Mouse (Mus musculus) olfactory bulb, adult 2 months (tissue): Measurements from ENCODE around the gene Adgra1. TPM values are rescaled to one million over a fixed set of nuclear protein-coding genes. Genes with fewer than 3 reads are reported as not detected.

Experiments
- H3K27ac ChIP-seq: fragments of 200-500 bp; 2 replicates; pipeline ENCODE4 v1.5.1; 2012; ENCODE audit warnings: low read depth, low read length; ENCODE audit not compliant: insufficient read depth
- H3K4me1 ChIP-seq: fragments of 200-500 bp; 2 replicates; pipeline ENCODE4 v1.6.1; 2012; ENCODE audit warnings: low read length; ENCODE audit not compliant: control insufficient read depth, insufficient read depth
- H3K4me3 ChIP-seq: fragments of 200-500 bp; 2 replicates; pipeline ENCODE4 v1.5.1; 2012; ENCODE audit warnings: mild to moderate bottlenecking, low read depth, low read length, moderate library complexity; ENCODE audit not compliant: insufficient read depth
- CTCF ChIP-seq: fragments of 200-500 bp; IDR thresholded peaks from 2 replicates; pipeline ENCODE4 v1.5.1; 2012; ENCODE audit warnings: low read depth, mild to moderate bottlenecking, low read length, moderate library complexity; ENCODE audit not compliant: insufficient read depth
- POLR2A ChIP-seq: fragments of 200-500 bp; IDR thresholded peaks from 2 replicates; pipeline ENCODE4 v1.6.1; 2012; ENCODE audit warnings: mild to moderate bottlenecking, low read depth, low read length, moderate library complexity; ENCODE audit not compliant: insufficient read depth
- WGBS: fragments of 180-500 bp; shearing (Covaris S2); methylation state at CpG from one replicate; pipeline ENCODE4 v1.1.7; 2018; 5-methylcytosine and 5-hydroxymethylcytosine counted together
- polyA plus RNA-seq: library from polyadenylated mRNA; stranded (reverse); fragments of >200 nt; gene quantifications from 2 replicates; pipeline ENCODE4 v1.2.4, GENCODE M21; 2012; ENCODE audit warnings: low replicate concordance; ENCODE audit not compliant: missing spikeins, insufficient read depth, insufficient read length

Gene Adgra1
- polyA plus RNA-seq, 1 experiment, result not detected

GRCm38 (mm10) chr7:139914141-139915047, 80.4 kb downstream of the Adgra1 start:
- Histone ChIP-seq H3K27ac (no peak overlapping the region), H3K4me3 (no peak overlapping the region), H3K4me1 (peaks cover 11% of the 10 kb centered on the region)
- 21% methylated on average over 29 of the region's 29 CpGs for WGBS
- TF ChIP-seq CTCF (no peak), POLR2A (no peak)

GRCm38 (mm10) chr7:139915646-139916257, 81.8 kb downstream of the Adgra1 start:
- Histone ChIP-seq H3K4me3 (no peak overlapping the region), H3K4me1 (peaks cover 11% of the 10 kb centered on the region), H3K27ac (no peak overlapping the region)
- WGBS, result 15% methylated on average over 14 of the region's 14 CpGs
- TF ChIP-seq POLR2A (no peak), CTCF (no peak)

GRCm38 (mm10) chr7:139916345-139916744, 82.4 kb downstream of the Adgra1 start:
- TF ChIP-seq CTCF, result no peak
- no peak for TF ChIP-seq POLR2A
- 4% methylated on average over 1 of the region's 1 CpGs for WGBS
- Histone ChIP-seq H3K27ac (no peak overlapping the region), H3K4me1 (peaks cover 11% of the 10 kb centered on the region), H3K4me3 (no peak overlapping the region)

GRCm38 (mm10) chr7:139918262-139918661, 84.3 kb downstream of the Adgra1 start:
- no peak overlapping the region for H3K4me3 ChIP-seq
- no peak overlapping the region for H3K27ac ChIP-seq
- WGBS, result 80% methylated on average over 4 of the region's 4 CpGs
- H3K4me1 ChIP-seq, result peaks cover 11% of the 10 kb centered on the region
- TF ChIP-seq CTCF (no peak), POLR2A (no peak)

Other genes with a start within 250 kb of the Adgra1 start
- gene Cfap46, start 150.4 kb upstream of the Adgra1 start, polyA plus RNA-seq, result not detected in 2 replicates
- not detected in 2 replicates for gene Kndc1, start 60.5 kb downstream of the Adgra1 start, polyA plus RNA-seq
- gene Utf1, start 109.6 kb downstream of the Adgra1 start, polyA plus RNA-seq, result not detected in 2 replicates
- gene 6430531B16Rik, start 144.6 kb downstream of the Adgra1 start, polyA plus RNA-seq, result not detected in 2 replicates
- not detected in 2 replicates for gene Adam8, start 158.4 kb downstream of the Adgra1 start, polyA plus RNA-seq
- gene Zfp511, start 202.2 kb downstream of the Adgra1 start, polyA plus RNA-seq, result not detected in 2 replicates
- gene Tubgcp2, start 202.5 kb downstream of the Adgra1 start, polyA plus RNA-seq, result not detected in 2 replicates
- gene Msx3, start 214.9 kb downstream of the Adgra1 start, polyA plus RNA-seq, result not detected in 2 replicates
- gene Caly, start 248.4 kb downstream of the Adgra1 start, polyA plus RNA-seq, result not detected in 2 replicates